Mouse (Mus musculus) urinary bladder, postnatal 14 days (tissue): ENCODE results near the gene Tubg2.
A peak's percentile ranks its signal among the peaks of the same experiment; 100 is the strongest.
"Not testable (repeated sequence)": the region's sequence is repeated elsewhere in the genome, so short reads cannot be mapped to it uniquely, and the experiment has no call there.

ENCODE experiments used
- DNase-seq: peaks from one replicate; pipeline ENCODE4 v3.0.0; 2021; ENCODE audit warnings: low spot score

The Tubg2 gene

DNA sequence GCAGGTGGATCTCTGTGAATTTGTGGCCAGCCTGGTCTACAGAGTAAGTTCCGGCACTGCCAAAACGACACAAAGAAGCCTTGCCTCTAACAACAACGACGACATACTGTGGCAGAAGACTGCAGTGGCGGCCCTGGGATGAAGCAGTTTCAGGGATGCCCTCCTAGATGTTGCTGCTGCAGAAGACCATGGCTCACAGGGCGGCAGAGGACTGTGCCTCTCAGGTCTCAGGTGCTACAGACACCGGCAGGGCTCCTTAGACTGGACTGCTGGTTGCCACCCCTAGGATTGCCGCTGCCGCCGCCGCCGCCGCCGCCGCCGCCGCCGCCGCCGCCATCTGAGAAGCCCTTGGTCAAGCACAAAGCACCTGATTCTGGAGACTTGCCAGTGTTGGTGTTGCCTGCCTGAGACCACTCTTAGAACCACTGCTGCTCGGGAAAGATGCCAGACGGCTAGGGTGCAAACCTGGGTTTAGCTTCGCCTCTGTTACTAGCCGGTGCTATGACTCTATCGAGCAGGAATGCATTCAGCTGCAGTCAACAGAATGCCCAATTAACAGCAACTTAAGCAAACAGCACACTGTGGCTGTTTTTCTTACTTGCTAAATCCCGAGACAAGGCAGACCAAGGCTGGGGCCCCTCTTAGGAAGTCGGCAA is 15.4 kb upstream of the Tubg2 start:
- DNase-seq = no peak

DNA sequence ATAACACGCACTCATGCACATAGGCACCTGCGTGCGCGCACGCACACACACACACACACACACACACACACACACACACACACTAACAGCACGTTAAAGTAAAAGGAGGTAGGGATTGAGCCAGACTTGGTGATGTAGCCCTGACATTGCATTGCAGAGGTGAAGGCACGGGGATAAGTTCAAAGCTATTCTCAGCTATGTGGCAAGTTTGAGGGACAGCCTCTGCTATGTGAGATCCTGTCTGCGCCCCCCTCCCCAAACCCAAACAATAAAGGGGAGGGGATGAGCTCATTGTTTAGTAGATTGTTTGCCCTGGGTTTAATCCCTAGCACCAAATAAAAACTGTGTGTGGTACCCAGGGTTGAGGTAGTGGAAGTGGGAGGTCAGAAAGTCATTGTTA is 14.6 kb upstream of the Tubg2 start:
- DNase-seq = no peak

GRCm38 (mm10) chr11:101142215-101142967 is 13.3 kb upstream of the Tubg2 start:
- no peak for DNase-seq

DNA sequence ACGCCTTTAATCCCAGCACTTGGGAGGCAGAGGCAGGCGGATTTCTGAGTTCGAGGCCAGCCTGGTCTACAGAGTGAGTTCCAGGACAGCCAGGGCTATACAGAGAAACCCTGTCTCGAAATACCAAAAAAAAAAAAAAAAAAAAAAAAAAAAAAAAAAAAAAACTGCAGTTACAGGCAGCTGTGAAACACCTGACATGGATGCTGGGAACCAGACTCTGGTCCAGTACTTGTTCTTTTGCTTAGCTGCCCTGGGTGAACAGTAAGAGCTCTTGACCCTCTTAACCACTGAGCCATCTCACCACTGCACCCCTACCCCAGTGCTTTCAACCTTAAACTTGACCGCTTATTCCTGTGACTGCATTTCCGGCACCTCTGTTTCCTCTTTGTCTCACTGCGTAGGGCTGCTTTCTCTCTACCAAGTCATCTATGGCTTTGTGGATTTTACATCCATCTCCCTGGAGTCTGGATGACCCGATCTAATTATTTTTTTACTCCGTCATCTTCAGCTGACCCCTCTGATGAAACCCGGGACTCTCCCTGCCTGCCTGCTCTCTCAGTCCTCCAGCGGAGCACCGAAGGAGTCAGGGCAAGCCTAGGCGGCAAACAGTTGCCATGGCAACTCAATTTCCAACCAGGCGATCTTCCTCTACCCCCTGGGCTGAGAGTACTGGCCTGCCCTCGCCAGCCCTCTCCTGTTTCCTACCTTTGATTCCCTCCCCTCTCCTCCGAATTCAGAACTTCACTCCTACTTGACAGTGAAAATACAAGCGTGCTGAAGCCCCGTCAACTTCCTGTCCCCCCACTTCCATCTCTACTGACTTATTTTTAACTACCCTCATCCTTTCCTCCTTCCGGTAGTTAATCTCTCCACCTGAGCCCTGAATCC is 12.1 kb upstream of the Tubg2 start:
- no peak for DNase-seq

- no peak for DNase-seq
Measured at GRCm38 (mm10) chr11:101146377-101146776, 9.3 kb upstream of the Tubg2 start.

- DNase-seq = no peak
Measured at GRCm38 (mm10) chr11:101148751-101149150, 7.0 kb upstream of the Tubg2 start.

- DNase-seq = peak; percentile 45
Measured at GRCm38 (mm10) chr11:101149178-101150105, 6.3 kb upstream of the Tubg2 start.

- no peak for DNase-seq
Measured at GRCm38 (mm10) chr11:101151063-101151462, 4.6 kb upstream of the Tubg2 start.

DNA sequence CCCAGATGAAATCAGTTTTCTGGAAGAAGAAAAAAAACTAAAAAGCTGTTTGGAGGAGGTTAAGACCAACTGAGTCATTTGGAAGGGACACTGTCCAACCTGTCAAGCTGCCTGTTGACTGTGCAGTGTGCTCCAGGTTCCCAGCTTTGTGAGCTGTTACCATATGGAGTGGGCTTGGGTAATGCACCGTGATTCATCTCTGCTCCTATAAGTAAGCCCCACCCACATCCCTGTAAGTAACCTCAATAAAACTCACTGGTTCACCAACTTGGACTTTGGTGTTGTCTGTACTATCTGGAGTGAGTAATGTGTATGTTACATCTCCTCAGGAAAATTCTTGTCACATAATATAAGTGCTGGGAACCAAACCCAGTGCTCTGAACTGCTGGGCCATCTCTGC is 2.9 kb upstream of the Tubg2 start:
- DNase-seq = no peak

GRCm38 (mm10) chr11:101154648-101155047 is 1.1 kb upstream of the Tubg2 start:
- no peak for DNase-seq

- DNase-seq = no peak
Measured at GRCm38 (mm10) chr11:101155151-101155550, 556 bp upstream of the Tubg2 start.

GRCm38 (mm10) chr11:101160151-101160550 is 4.4 kb downstream of the Tubg2 start:
- not testable (repeated sequence) for DNase-seq

DNA sequence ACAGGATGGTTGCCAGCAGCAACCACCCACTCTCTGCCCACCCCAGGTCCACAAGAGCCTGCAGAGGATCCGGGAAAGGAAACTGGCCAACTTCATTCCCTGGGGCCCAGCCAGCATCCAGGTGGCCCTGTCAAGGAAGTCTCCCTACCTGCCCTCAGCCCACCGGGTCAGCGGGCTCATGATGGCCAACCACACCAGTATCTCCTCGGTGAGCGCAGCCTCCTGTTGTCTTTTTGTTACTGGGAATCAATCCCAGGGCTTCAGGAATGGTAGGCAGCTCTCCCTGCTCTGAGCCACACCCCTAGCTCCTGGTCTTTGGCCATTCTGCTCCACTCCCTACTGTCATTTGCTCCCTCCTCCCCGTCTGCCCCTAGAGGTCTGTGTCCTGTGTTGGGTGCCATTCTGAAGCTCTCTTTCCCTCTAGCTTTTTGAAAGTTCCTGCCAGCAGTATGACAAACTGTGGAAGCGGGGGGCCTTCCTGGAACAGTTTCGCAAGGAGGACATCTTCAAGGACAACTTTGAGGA is 5.3 kb downstream of the Tubg2 start:
- DNase-seq = not testable (repeated sequence)

DNA sequence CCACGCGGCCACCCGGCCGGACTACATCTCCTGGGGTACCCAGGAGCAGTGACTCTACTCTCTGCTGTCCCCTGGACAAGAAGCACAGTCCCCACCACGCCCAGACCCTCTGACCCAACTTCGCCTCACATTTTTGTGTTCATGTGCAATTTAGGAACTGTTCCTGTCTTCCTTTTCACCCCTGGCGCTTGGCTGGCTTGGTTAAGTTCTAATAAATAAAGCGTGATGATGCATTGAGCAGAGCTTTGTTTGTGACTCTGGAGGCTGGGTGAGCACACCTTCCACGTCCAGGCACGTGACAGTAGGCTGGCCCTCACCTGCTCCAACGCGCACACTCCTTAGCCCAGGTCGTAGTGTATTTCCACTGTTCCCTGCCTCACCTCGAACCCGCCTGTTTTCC is 5.8 kb downstream of the Tubg2 start:
- no peak for DNase-seq

- DNase-seq = no peak
Measured at GRCm38 (mm10) chr11:101162301-101162700, 6.6 kb downstream of the Tubg2 start.

- peak; percentile 63 for DNase-seq
Measured at GRCm38 (mm10) chr11:101162772-101163171, 7.1 kb downstream of the Tubg2 start.

DNA sequence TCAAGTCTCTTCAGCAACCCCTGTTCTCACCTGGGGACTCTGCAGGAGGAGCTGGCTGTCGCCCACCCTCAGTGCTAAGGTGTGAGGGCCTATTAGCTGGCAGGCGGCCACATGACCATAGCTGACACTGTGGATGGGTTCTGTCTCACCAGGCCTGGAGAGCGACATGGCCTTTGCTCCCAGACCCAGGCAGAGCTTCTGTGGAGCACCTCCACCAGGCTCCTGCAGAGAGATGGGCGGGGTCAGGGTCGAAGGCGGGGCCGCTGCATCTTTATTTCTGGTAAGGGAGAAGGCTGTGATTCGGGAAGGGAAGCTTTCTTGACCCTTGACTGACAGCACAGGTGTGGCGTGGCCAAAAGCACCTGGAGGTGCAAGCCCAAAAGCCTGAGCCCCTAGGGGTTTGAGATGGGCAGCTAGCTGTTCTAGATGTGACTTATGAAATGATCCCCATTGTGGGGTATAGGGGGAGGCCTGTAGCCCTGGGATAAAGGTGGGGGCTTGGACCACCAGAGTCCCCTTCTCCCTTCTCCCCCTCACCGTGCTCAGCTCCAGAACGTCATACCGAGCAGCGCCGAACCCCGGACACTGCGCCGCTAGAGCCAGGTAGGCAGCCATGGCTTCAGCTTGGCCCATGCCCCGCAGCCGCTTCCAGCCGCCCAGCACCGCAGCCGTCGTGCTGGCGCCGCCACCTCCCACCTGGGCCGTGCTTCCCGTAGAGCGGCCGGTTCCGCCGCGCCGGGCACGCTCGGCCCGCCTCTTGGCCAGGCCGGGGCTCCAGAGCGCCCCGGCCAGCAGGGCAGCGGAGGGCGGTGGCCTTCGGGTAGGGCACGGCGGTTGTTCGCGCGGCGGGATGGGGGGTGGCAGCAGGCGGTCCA is 8.0 kb downstream of the Tubg2 start:
- no peak for DNase-seq

GRCm38 (mm10) chr11:101164351-101164665 is 8.6 kb downstream of the Tubg2 start:
- DNase-seq = no peak

GRCm38 (mm10) chr11:101164677-101165580 is 9.2 kb downstream of the Tubg2 start:
- peak; percentile 59 for DNase-seq
